Mouse (Mus musculus) spleen, adult 2 months (tissue): ENCODE results near the gene Phkb.

Experiments used
- CTCF ChIP-seq: fragments of 200-500 bp; IDR thresholded peaks from 2 replicates; pipeline ENCODE4 v1.5.1; 2011; ENCODE audit warnings: mild to moderate bottlenecking, inconsistent platforms; ENCODE audit not compliant: insufficient read depth, insufficient read length, insufficient replicate concordance; ENCODE audit errors: extremely low read depth
- POLR2A ChIP-seq: fragments of 200-500 bp; IDR thresholded peaks from 2 replicates; pipeline ENCODE4 v1.6.1; 2011; ENCODE audit warnings: low read depth, low read length, inconsistent platforms

DNA sequence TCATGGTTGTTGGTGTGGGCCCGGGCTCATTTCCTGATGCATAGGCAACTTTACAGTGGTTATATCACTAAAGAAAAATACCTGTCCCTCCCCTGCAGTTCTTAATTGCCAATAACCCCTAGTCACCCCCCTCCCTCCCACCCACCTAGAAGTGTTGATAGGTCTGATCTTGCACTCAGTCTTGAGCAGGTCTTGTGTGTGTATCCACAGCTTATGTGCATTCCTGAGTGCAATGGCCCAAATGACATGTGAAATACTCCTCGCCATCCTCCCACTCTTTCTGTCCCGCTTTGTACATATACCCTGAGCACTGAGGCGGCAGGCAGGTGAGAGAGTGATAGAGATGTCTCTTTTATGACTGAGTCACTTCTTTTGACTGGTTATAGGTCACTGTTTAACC, 119.1 kb downstream of the Phkb start:
- TF ChIP-seq POLR2A (no peak), CTCF (no peak)
